Mouse (Mus musculus): Measurements from ENCODE around the gene Ptpro.

GRCm38 (mm10) chr6:137327718-137328117 lies 75.6 kb downstream of the Ptpro start:
- TF ChIP-seq CTCF (IDR thresholded peaks at IDR 0.05; ENCODE audit: low read depth, low read length) (no peak), POLR2A (IDR thresholded peaks at IDR 0.05; ENCODE audit: extremely low read depth, insufficient read depth, low read length) (no peak)

Data from liver, adult 2 months (tissue).